Mouse (Mus musculus): ENCODE results near the gene Klf3. TPM values are rescaled to one million over a fixed set of nuclear protein-coding genes. Genes with fewer than 3 reads are reported as not detected.

Gene Klf3
- total and polyA plus RNA-seq, 2 experiments = 17.8 to 35.7 TPM

GRCm38 (mm10) chr5:64814416-64814815 lies 11.2 kb downstream of the Klf3 start:
- Histone ChIP-seq H3K9ac (ENCODE audit: low read depth, low read length) (no peak overlapping the region), H3K4me1 (ENCODE audit: control insufficient read depth, insufficient read depth, low read length) (peaks cover 24% of the 10 kb centered on the region), H3K79me2 (ENCODE audit: control insufficient read depth, insufficient read depth, low read length) (peaks cover 46% of the 10 kb centered on the region), H3K27ac (replicated peaks; ENCODE audit: insufficient read depth, low read depth, low read length) (no peak overlapping the region), H3K27me3 (ENCODE audit: control insufficient read depth, insufficient read depth, low read length) (no peaks in the 10 kb centered on the region), H3K4me3 (ENCODE audit: insufficient read depth, low read depth, low read length) (no peak overlapping the region), H3K36me3 (ENCODE audit: control insufficient read depth, insufficient read depth, low read length) (peaks cover 27% of the 10 kb centered on the region)
- whole genome bisulfite sequencing = 80% methylated on average over 7 of the region's 7 CpGs
- no peak for DNase-seq (ENCODE audit: extremely low read depth, low read depth, low spot score)
- TF ChIP-seq CTCF (IDR thresholded peaks at IDR 0.05; ENCODE audit: low read depth, low read length) = no peak
- TF ChIP-seq POLR2A (IDR thresholded peaks at IDR 0.05; ENCODE audit: extremely low read depth, insufficient read depth, low read length) = no peak

DNA sequence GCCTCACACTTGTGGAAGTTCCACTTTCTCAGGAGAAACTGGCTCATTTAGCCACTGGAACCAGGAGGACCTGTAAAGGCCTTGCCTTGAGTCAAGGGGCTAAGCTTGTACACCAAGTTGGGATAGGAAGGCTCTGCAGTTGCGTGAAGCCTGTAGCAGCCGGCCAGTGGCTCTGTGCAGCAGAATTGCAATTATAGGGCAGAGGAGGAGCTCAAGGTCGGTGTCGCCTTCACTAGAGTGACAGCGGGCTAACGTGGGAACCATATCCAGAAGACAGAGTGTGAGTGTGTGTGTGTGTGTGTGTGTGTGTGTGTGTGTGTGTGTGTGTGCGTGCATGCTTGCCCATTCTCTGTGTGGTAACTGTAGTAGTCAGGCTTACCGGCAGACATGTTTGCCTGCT lies 12.4 kb downstream of the Klf3 start:
- Histone ChIP-seq H3K79me2 (ENCODE audit: control insufficient read depth, insufficient read depth, low read length) (peaks cover 38% of the 10 kb centered on the region), H3K4me3 (ENCODE audit: insufficient read depth, low read depth, low read length) (no peak overlapping the region), H3K36me3 (ENCODE audit: control insufficient read depth, insufficient read depth, low read length) (peaks cover 31% of the 10 kb centered on the region), H3K9ac (ENCODE audit: low read depth, low read length) (no peak overlapping the region), H3K27me3 (ENCODE audit: control insufficient read depth, insufficient read depth, low read length) (no peaks in the 10 kb centered on the region), H3K27ac (replicated peaks; ENCODE audit: insufficient read depth, low read depth, low read length) (no peak overlapping the region), H3K4me1 (ENCODE audit: control insufficient read depth, insufficient read depth, low read length) (peaks cover 14% of the 10 kb centered on the region)
- TF ChIP-seq CTCF (IDR thresholded peaks at IDR 0.05; ENCODE audit: low read depth, low read length) (no peak), POLR2A (IDR thresholded peaks at IDR 0.05; ENCODE audit: extremely low read depth, insufficient read depth, low read length) (no peak)
- DNase-seq (ENCODE audit: extremely low read depth, low read depth, low spot score) = no peak
- 79% methylated on average over 8 of the region's 8 CpGs for WGBS

DNA sequence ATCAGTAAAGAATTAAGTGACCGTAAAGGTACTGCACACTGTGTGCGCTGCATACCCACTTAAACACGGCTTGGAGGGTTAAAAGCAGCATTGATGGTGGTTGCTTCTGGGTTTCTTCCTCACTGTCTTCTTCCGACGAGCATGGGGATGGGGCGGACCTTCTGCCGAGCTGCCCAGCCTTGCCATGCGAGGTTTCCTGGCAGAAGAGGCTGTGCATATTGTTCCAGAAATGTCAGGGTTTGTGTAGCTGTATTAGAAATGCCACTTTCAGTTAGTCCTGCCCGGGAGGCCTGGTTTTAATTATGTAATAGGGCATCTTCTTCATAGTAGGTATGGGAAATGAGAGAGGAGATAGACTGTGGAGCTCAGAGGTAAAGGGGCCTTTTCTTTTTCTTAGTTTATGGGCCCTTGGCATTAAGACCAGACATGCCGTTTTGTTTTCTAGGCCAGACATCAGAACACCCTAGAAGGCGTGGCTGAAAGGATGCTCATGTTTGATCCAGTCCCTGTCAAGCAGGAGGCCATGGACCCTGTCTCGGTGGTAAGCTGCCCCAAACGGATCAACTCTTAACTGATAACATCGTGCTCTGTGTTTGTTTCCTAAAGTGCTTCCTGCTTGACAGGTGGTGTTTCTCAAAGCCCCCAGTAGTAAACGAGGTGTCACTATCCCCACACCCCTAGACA lies 13.2 kb downstream of the Klf3 start:
- H3K4me3 ChIP-seq (ENCODE audit: insufficient read depth, low read depth, low read length) = no peak overlapping the region
- H3K79me2 ChIP-seq (ENCODE audit: control insufficient read depth, insufficient read depth, low read length) = peaks cover 34% of the 10 kb centered on the region
- H3K27ac ChIP-seq (replicated peaks; ENCODE audit: insufficient read depth, low read depth, low read length) = no peak overlapping the region
- H3K9ac ChIP-seq (ENCODE audit: low read depth, low read length) = no peak overlapping the region
- 66% methylated on average over 15 of the region's 15 CpGs for WGBS
- DNase-seq (ENCODE audit: extremely low read depth, low read depth, low spot score) = no peak
- peaks cover 9% of the 10 kb centered on the region for H3K4me1 ChIP-seq (ENCODE audit: control insufficient read depth, insufficient read depth, low read length)
- no peaks in the 10 kb centered on the region for H3K27me3 ChIP-seq (ENCODE audit: control insufficient read depth, insufficient read depth, low read length)
- TF ChIP-seq POLR2A (IDR thresholded peaks at IDR 0.05; ENCODE audit: extremely low read depth, insufficient read depth, low read length) = no peak
- no peak for TF ChIP-seq CTCF (IDR thresholded peaks at IDR 0.05; ENCODE audit: low read depth, low read length)
- H3K36me3 ChIP-seq (ENCODE audit: control insufficient read depth, insufficient read depth, low read length) = peaks cover 39% of the 10 kb centered on the region

DNA sequence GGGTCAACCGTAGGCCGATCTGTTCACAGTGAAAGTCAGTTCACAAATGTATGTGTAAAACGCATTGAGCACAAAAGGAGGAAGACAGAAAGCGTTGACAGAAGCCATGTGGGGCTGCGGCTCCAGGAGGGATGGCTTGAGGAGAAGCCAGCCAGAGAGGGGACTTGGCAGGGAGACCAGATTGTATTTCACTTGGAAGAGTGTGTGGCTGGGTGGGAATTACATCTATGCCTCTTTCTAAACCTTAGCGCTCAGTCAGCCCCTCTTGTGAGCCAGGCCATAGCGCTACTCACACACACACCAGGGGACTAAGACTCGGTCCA lies 13.7 kb downstream of the Klf3 start:
- Histone ChIP-seq H3K9ac (ENCODE audit: low read depth, low read length) (no peak overlapping the region), H3K4me3 (ENCODE audit: insufficient read depth, low read depth, low read length) (no peak overlapping the region), H3K36me3 (ENCODE audit: control insufficient read depth, insufficient read depth, low read length) (peaks cover 44% of the 10 kb centered on the region), H3K27ac (replicated peaks; ENCODE audit: insufficient read depth, low read depth, low read length) (no peak overlapping the region), H3K79me2 (ENCODE audit: control insufficient read depth, insufficient read depth, low read length) (peaks cover 34% of the 10 kb centered on the region), H3K27me3 (ENCODE audit: control insufficient read depth, insufficient read depth, low read length) (no peaks in the 10 kb centered on the region), H3K4me1 (ENCODE audit: control insufficient read depth, insufficient read depth, low read length) (peaks cover 7% of the 10 kb centered on the region)
- WGBS = 86% methylated on average over 8 of the region's 8 CpGs
- DNase-seq (ENCODE audit: extremely low read depth, low read depth, low spot score) = no peak
- TF ChIP-seq CTCF (IDR thresholded peaks at IDR 0.05; ENCODE audit: low read depth, low read length) = no peak
- TF ChIP-seq POLR2A (IDR thresholded peaks at IDR 0.05; ENCODE audit: extremely low read depth, insufficient read depth, low read length) = no peak

DNA sequence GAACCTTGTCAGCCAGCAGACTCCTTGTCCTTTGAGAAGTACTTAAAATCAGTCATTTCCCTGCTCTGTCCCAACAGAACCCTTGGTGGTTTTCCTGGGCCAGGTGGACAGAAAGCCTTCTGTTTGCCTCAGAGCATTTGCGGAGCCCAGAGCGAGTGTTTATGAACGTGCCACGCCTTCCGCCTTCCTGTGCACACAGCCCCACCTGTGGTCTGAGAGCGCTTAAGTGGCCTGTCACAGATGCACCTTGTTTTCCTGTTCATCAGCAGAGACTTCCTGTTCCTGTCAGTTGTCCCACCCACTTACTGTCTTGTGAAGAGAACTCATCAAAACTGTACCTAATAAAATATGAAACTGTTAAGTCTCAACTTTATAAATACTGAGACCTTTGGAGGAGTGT lies 16.2 kb downstream of the Klf3 start:
- H3K27me3 ChIP-seq (ENCODE audit: control insufficient read depth, insufficient read depth, low read length) = no peaks in the 10 kb centered on the region
- no peak for DNase-seq (ENCODE audit: extremely low read depth, low read depth, low spot score)
- H3K79me2 ChIP-seq (ENCODE audit: control insufficient read depth, insufficient read depth, low read length) = peaks cover 25% of the 10 kb centered on the region
- H3K4me3 ChIP-seq (ENCODE audit: insufficient read depth, low read depth, low read length) = no peak overlapping the region
- TF ChIP-seq POLR2A (IDR thresholded peaks at IDR 0.05; ENCODE audit: extremely low read depth, insufficient read depth, low read length) = no peak
- no peak for TF ChIP-seq CTCF (IDR thresholded peaks at IDR 0.05; ENCODE audit: low read depth, low read length)
- H3K9ac ChIP-seq (ENCODE audit: low read depth, low read length) = no peak overlapping the region
- no peak overlapping the region for H3K27ac ChIP-seq (replicated peaks; ENCODE audit: insufficient read depth, low read depth, low read length)
- H3K36me3 ChIP-seq (ENCODE audit: control insufficient read depth, insufficient read depth, low read length) = peaks cover 67% of the 10 kb centered on the region
- H3K4me1 ChIP-seq (ENCODE audit: control insufficient read depth, insufficient read depth, low read length) = no peaks in the 10 kb centered on the region; the same call in 1 of the 2 replicates
- 81% methylated on average over 6 of the region's 6 CpGs for WGBS

GRCm38 (mm10) chr5:64820138-64820537 lies 16.9 kb downstream of the Klf3 start:
- 86% methylated on average over 10 of the region's 10 CpGs for WGBS

More at GRCm38 (mm10) chr5:64820138-64820537, 16.9 kb downstream of the Klf3 start:
- H3K79me2 ChIP-seq (ENCODE audit: control insufficient read depth, insufficient read depth, low read length) = peaks cover 18% of the 10 kb centered on the region
- TF ChIP-seq POLR2A (IDR thresholded peaks at IDR 0.05; ENCODE audit: extremely low read depth, insufficient read depth, low read length) (no peak), CTCF (IDR thresholded peaks at IDR 0.05; ENCODE audit: low read depth, low read length) (no peak)
- no peak overlapping the region for H3K4me3 ChIP-seq (ENCODE audit: insufficient read depth, low read depth, low read length)
- no peaks in the 10 kb centered on the region; the same call in 1 of the 2 replicates for H3K4me1 ChIP-seq (ENCODE audit: control insufficient read depth, insufficient read depth, low read length)
- no peaks in the 10 kb centered on the region for H3K27me3 ChIP-seq (ENCODE audit: control insufficient read depth, insufficient read depth, low read length)
- H3K36me3 ChIP-seq (ENCODE audit: control insufficient read depth, insufficient read depth, low read length) = peaks cover 69% of the 10 kb centered on the region
- no peak overlapping the region for H3K27ac ChIP-seq (replicated peaks; ENCODE audit: insufficient read depth, low read depth, low read length)
- no peak for DNase-seq (ENCODE audit: extremely low read depth, low read depth, low spot score)
- H3K9ac ChIP-seq (ENCODE audit: low read depth, low read length) = no peak overlapping the region
